Mouse (Mus musculus): ENCODE results near the gene Pym1. TPM values are rescaled to one million over a fixed set of nuclear protein-coding genes. Genes with fewer than 3 reads are reported as not detected.
A peak's percentile ranks its signal among the peaks of the same experiment; 100 is the strongest.

The Pym1 gene
- polyA plus RNA-seq, 1 experiment from 2014 or later: 47.7 TPM

GRCm38 (mm10) chr10:128798676-128799075 is 51.0 kb downstream of the Pym1 start:
- H3K27me3 ChIP-seq (ENCODE audit: control insufficient read depth, insufficient read depth, low read depth, low read length): no peaks in the 10 kb centered on the region
- H3K4me3 ChIP-seq (ENCODE audit: low read depth, low read length): no peak overlapping the region
- ATAC-seq: no peak
- peaks cover 12% of the 10 kb centered on the region for H3K4me1 ChIP-seq (ENCODE audit: control insufficient read depth, insufficient read depth, low read length)
- H3K36me3 ChIP-seq (ENCODE audit: control insufficient read depth, insufficient read depth, low read length): peaks cover 9% of the 10 kb centered on the region; the same call in 1 of the 2 replicates
- H3K27ac ChIP-seq (ENCODE audit: low read length): no peak overlapping the region
- H3K9me3 ChIP-seq (replicated peaks; ENCODE audit: control insufficient read depth, low read length, poor library complexity, severe bottlenecking): no peaks in the 10 kb centered on the region
- 94% methylated on average over 8 of the region's 8 CpGs for WGBS
- no peak overlapping the region for H3K4me2 ChIP-seq (ENCODE audit: low read length)
- no peak overlapping the region for H3K9ac ChIP-seq (ENCODE audit: low read depth, low read length)

GRCm38 (mm10) chr10:128801981-128802495 is 54.3 kb downstream of the Pym1 start:
- ATAC-seq: no peak
- Histone ChIP-seq H3K27ac (ENCODE audit: low read length) (no peak overlapping the region), H3K4me3 (ENCODE audit: low read depth, low read length) (no peak overlapping the region), H3K27me3 (ENCODE audit: control insufficient read depth, insufficient read depth, low read depth, low read length) (no peaks in the 10 kb centered on the region), H3K4me2 (ENCODE audit: low read length) (no peak overlapping the region), H3K4me1 (ENCODE audit: control insufficient read depth, insufficient read depth, low read length) (peaks cover 23% of the 10 kb centered on the region), H3K9me3 (replicated peaks; ENCODE audit: control insufficient read depth, low read length, poor library complexity, severe bottlenecking) (no peaks in the 10 kb centered on the region), H3K36me3 (ENCODE audit: control insufficient read depth, insufficient read depth, low read length) (peaks cover 9% of the 10 kb centered on the region; the same call in 1 of the 2 replicates), H3K9ac (ENCODE audit: low read depth, low read length) (0 out of 2 replicates have a peak overlapping the region, but pooled peaks have one; percentile 2)
- 87% methylated on average over 16 of the region's 16 CpGs for WGBS

GRCm38 (mm10) chr10:128802956-128803355 is 55.3 kb downstream of the Pym1 start:
- Histone ChIP-seq H3K9me3 (replicated peaks; ENCODE audit: control insufficient read depth, low read length, poor library complexity, severe bottlenecking) (no peaks in the 10 kb centered on the region), H3K4me3 (ENCODE audit: low read depth, low read length) (peak overlapping the region; percentile 74), H3K27ac (ENCODE audit: low read length) (no peak overlapping the region; the same call in 1 of the 2 replicates), H3K4me2 (ENCODE audit: low read length) (peak overlapping the region; percentile 59), H3K27me3 (ENCODE audit: control insufficient read depth, insufficient read depth, low read depth, low read length) (no peaks in the 10 kb centered on the region), H3K36me3 (ENCODE audit: control insufficient read depth, insufficient read depth, low read length) (peaks cover 9% of the 10 kb centered on the region; the same call in 1 of the 2 replicates), H3K9ac (ENCODE audit: low read depth, low read length) (peak overlapping the region; percentile 88), H3K4me1 (ENCODE audit: control insufficient read depth, insufficient read depth, low read length) (peaks cover 33% of the 10 kb centered on the region)
- 66% methylated on average over 4 of the region's 4 CpGs for WGBS
- ATAC-seq: no peak

GRCm38 (mm10) chr10:128803361-128803760 is 55.7 kb downstream of the Pym1 start:
- WGBS: 18% methylated on average over 6 of the region's 6 CpGs
- ATAC-seq: no peak
- Histone ChIP-seq H3K4me3 (ENCODE audit: low read depth, low read length) (peak overlapping the region; percentile 74), H3K9me3 (replicated peaks; ENCODE audit: control insufficient read depth, low read length, poor library complexity, severe bottlenecking) (no peaks in the 10 kb centered on the region), H3K36me3 (ENCODE audit: control insufficient read depth, insufficient read depth, low read length) (peaks cover 5% of the 10 kb centered on the region; the same call in 1 of the 2 replicates), H3K9ac (ENCODE audit: low read depth, low read length) (peak overlapping the region; percentile 88), H3K27me3 (ENCODE audit: control insufficient read depth, insufficient read depth, low read depth, low read length) (no peaks in the 10 kb centered on the region), H3K27ac (ENCODE audit: low read length) (peak overlapping the region; percentile 97), H3K4me2 (ENCODE audit: low read length) (peak overlapping the region; percentile 59), H3K4me1 (ENCODE audit: control insufficient read depth, insufficient read depth, low read length) (peaks cover 36% of the 10 kb centered on the region)

- H3K9me3 ChIP-seq (replicated peaks; ENCODE audit: control insufficient read depth, low read length, poor library complexity, severe bottlenecking): no peaks in the 10 kb centered on the region
- peaks cover 41% of the 10 kb centered on the region for H3K4me1 ChIP-seq (ENCODE audit: control insufficient read depth, insufficient read depth, low read length)
- H3K27me3 ChIP-seq (ENCODE audit: control insufficient read depth, insufficient read depth, low read depth, low read length): no peaks in the 10 kb centered on the region
- H3K27ac ChIP-seq (ENCODE audit: low read length): peak within 1 kb of the TSS; percentile 97
- peak within 1 kb of the TSS; percentile 59 for H3K4me2 ChIP-seq (ENCODE audit: low read length)
- peak; percentile 16 for ATAC-seq
- peaks cover 5% of the 10 kb centered on the region; the same call in 1 of the 2 replicates for H3K36me3 ChIP-seq (ENCODE audit: control insufficient read depth, insufficient read depth, low read length)
- H3K9ac ChIP-seq (ENCODE audit: low read depth, low read length): peak within 1 kb of the TSS; percentile 88
- WGBS: 0% methylated on average over 14 of the region's 14 CpGs
- H3K4me3 ChIP-seq (ENCODE audit: low read depth, low read length): peak within 1 kb of the TSS; percentile 74
These were observed 56.1 kb downstream of the Pym1 start, which contains the start of gene Dnajc14 for GRCm38 (mm10) chr10:128803771-128804270. Gene Dnajc14 (plus strand): TSS chr10:128804062.

- peak within 1 kb of the TSS; percentile 97 for H3K27ac ChIP-seq (ENCODE audit: low read length)
- ATAC-seq: peak; percentile 73
- no peaks in the 10 kb centered on the region for H3K27me3 ChIP-seq (ENCODE audit: control insufficient read depth, insufficient read depth, low read depth, low read length)
- under 1% methylated on average over 27 of the region's 28 CpGs for WGBS
- H3K4me2 ChIP-seq (ENCODE audit: low read length): peak within 1 kb of the TSS; percentile 59
- peak within 1 kb of the TSS; percentile 88 for H3K9ac ChIP-seq (ENCODE audit: low read depth, low read length)
- peak within 1 kb of the TSS; percentile 74 for H3K4me3 ChIP-seq (ENCODE audit: low read depth, low read length)
- no peaks in the 10 kb centered on the region for H3K9me3 ChIP-seq (replicated peaks; ENCODE audit: control insufficient read depth, low read length, poor library complexity, severe bottlenecking)
- peaks cover 5% of the 10 kb centered on the region; the same call in 1 of the 2 replicates for H3K36me3 ChIP-seq (ENCODE audit: control insufficient read depth, insufficient read depth, low read length)
- H3K4me1 ChIP-seq (ENCODE audit: control insufficient read depth, insufficient read depth, low read length): peaks cover 47% of the 10 kb centered on the region
These were observed 56.8 kb downstream of the Pym1 start, which contains the start of gene Tmem198b for GRCm38 (mm10) chr10:128804271-128805091. Gene Tmem198b (minus strand): TSS chr10:128804370.

- Histone ChIP-seq H3K36me3 (ENCODE audit: control insufficient read depth, insufficient read depth, low read length) (peaks cover 3% of the 10 kb centered on the region; the same call in 1 of the 2 replicates), H3K9me3 (replicated peaks; ENCODE audit: control insufficient read depth, low read length, poor library complexity, severe bottlenecking) (no peaks in the 10 kb centered on the region), H3K4me2 (ENCODE audit: low read length) (peak overlapping the region; percentile 59), H3K4me3 (ENCODE audit: low read depth, low read length) (peak overlapping the region; percentile 74), H3K27me3 (ENCODE audit: control insufficient read depth, insufficient read depth, low read depth, low read length) (no peaks in the 10 kb centered on the region), H3K9ac (ENCODE audit: low read depth, low read length) (peak overlapping the region; percentile 88), H3K4me1 (ENCODE audit: control insufficient read depth, insufficient read depth, low read length) (peaks cover 53% of the 10 kb centered on the region), H3K27ac (ENCODE audit: low read length) (peak overlapping the region; percentile 97)
- ATAC-seq: peak; percentile 95
- WGBS: under 1% methylated on average over 65 of the region's 70 CpGs
These were observed 57.7 kb downstream of the Pym1 start for GRCm38 (mm10) chr10:128805092-128806000.

- ATAC-seq: no peak
- Histone ChIP-seq H3K9ac (ENCODE audit: low read depth, low read length) (peak overlapping the region; percentile 74), H3K36me3 (ENCODE audit: control insufficient read depth, insufficient read depth, low read length) (no peaks in the 10 kb centered on the region), H3K27ac (ENCODE audit: low read length) (no peak overlapping the region; the same call in 1 of the 2 replicates), H3K4me3 (ENCODE audit: low read depth, low read length) (peak overlapping the region; percentile 74), H3K9me3 (replicated peaks; ENCODE audit: control insufficient read depth, low read length, poor library complexity, severe bottlenecking) (no peaks in the 10 kb centered on the region), H3K27me3 (ENCODE audit: control insufficient read depth, insufficient read depth, low read depth, low read length) (no peaks in the 10 kb centered on the region), H3K4me2 (ENCODE audit: low read length) (peak overlapping the region; percentile 59), H3K4me1 (ENCODE audit: control insufficient read depth, insufficient read depth, low read length) (peaks cover 55% of the 10 kb centered on the region)
- WGBS: 65% methylated on average over 6 of the region's 6 CpGs
These were observed 58.4 kb downstream of the Pym1 start for GRCm38 (mm10) chr10:128806086-128806485.
